Mouse (Mus musculus): Measurements from ENCODE around the gene Tmem260.

- TF ChIP-seq CTCF (IDR thresholded peaks at IDR 0.05; ENCODE audit: control insufficient read depth, insufficient read depth, insufficient read length), result no peak
- no peak for TF ChIP-seq MYOD1 (IDR thresholded peaks at IDR 0.05; ENCODE audit: control insufficient read depth, insufficient read length, low read depth)
- no peak for TF ChIP-seq MAX (IDR thresholded peaks at IDR 0.05)
Observed at GRCm38 (mm10) chr14:48530629-48531028, 84.7 kb downstream of the Tmem260 start.

Measured in C2C12 (cell line).